Mouse (Mus musculus): ENCODE measurements around the gene Olfr1150-ps1.

Gene Olfr1150-ps1

GRCm38 (mm10) chr2:87843693-87844092 lies at the start of gene Olfr1150-ps1:
Gene Olfr1150-ps1 (plus strand): TSS chr2:87843993.
- DNase-seq, result no peak

GRCm38 (mm10) chr2:87800292-87800691 lies 43.5 kb upstream of the Olfr1150-ps1 start, which contains the start of gene Olfr1143:
Gene Olfr1143 (plus strand): TSS chr2:87800592.
- DNase-seq, result no peak

DNA sequence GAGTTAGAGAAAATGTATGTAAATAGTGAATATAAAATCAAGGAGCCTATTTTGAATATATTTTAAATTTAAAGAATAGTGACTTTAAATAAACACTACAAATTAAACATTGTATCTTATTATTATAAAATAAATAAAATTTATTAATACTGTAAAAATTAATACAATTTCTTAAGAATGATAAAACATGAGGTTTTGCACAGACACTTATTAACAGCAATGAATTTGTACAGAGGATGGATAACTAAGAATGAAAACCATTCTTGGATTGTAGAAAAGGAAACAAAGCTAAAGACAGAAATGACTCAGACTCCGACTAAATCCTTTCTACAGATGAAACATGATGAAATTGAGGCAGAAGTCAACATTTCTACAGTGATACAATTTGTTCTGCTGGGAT lies 34.3 kb upstream of the Olfr1150-ps1 start, which contains the start of gene Olfr1145:
Olfr1145 (plus strand) TSS at position 301 of the 400 bp plus-strand sequence.
- no peak for DNase-seq

DNA sequence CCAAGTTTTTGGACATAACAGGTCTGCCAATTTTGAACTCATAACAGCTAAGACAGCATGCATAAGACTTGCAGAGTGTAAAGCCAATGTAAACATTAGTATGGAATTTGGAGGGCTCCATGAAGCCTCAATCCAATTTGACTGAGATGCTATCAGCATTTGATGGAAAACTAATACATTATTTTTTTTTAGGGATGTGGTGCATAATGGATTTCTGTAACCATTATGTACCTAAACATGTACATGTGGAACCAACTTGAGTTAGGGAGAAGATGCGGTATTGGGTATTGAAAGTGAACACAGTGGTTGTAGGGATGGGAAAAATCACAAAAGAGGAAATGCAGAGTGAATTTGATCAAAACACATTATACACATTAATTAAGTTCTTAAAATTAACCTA lies 13.6 kb upstream of the Olfr1150-ps1 start, which contains the start of gene Olfr1148:
Olfr1148 (plus strand) TSS at position 301 of the 400 bp plus-strand sequence.
- DNase-seq, result no peak

GRCm38 (mm10) chr2:87855562-87855961 lies 11.8 kb downstream of the Olfr1150-ps1 start, which contains the start of gene Olfr1151:
Gene Olfr1151 (plus strand): TSS chr2:87855862.
- DNase-seq, result no peak

DNA sequence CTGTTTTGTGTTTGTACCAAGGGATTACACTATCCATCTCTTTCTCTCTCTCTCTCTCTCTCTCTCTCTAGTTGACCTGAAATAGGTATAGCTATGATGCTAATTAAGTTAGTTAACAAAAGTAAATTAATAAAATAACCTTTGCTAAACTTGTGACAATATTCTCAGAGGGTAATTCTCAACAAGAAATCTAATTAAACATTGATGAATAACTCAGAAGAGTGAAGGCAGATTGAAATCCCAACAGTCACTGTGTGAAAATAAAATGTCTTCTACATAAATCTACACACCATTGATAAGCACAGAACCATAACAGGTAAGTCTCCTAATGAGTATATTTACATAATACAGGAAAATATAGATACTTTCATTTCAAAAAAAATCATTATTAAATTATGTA lies 22.4 kb downstream of the Olfr1150-ps1 start, which contains the start of gene Olfr1152:
Olfr1152 (plus strand) TSS at position 301 of the 400 bp plus-strand sequence.
- DNase-seq, result no peak

GRCm38 (mm10) chr2:87894662-87895061 lies 50.9 kb downstream of the Olfr1150-ps1 start, which contains the start of gene Olfr1153:
Gene Olfr1153 (plus strand): TSS chr2:87894962.
- no peak for DNase-seq

All from B cell, adult 2 months (primary cell).